Mouse (Mus musculus) effector memory CD4-positive, alpha-beta T cell, adult 7 months (primary cell): ENCODE data around the gene Fut9. TPM values are rescaled to one million over a fixed set of nuclear protein-coding genes. Genes with fewer than 3 reads are reported as not detected.

Source experiments
- polyA plus RNA-seq: library from polyadenylated mRNA; unstranded; fragments of 100-300 nt; shearing (Covaris generic); gene quantifications from one replicate; pipeline ENCODE4 v1.2.1, GENCODE M21; 2017

Gene Fut9
- 0.28 TPM for polyA plus RNA-seq

GRCm38 (mm10) chr4:25799476-25800283 lies at the start of gene Fut9:
Gene Fut9, minus strand, starts transcription at chr4:25800244.

